Mouse (Mus musculus) E14TG2a.4 (cell line): ENCODE results near the gene Ak8.

Experiments used
- H3K27me3 ChIP-seq: 2 replicates; pipeline ENCODE4 v1.6.1; 2014; ENCODE audit warnings: low read length, control low read depth; ENCODE audit not compliant: insufficient read depth
- H3K36me3 ChIP-seq: 2 replicates; pipeline ENCODE4 v1.6.1; 2014; ENCODE audit warnings: low read length, control low read depth; ENCODE audit not compliant: insufficient read depth
- H3K4me1 ChIP-seq: replicated peaks from 2 replicates; pipeline ENCODE4 v1.6.1; 2014; ENCODE audit warnings: low read depth, low read length, control low read depth
- H3K4me3 ChIP-seq: replicated peaks from 2 replicates; pipeline ENCODE4 v1.5.1; 2014; ENCODE audit warnings: mild to moderate bottlenecking, low read length
- H3K9me3 ChIP-seq: 2 replicates; pipeline ENCODE4 v1.6.1; 2014; ENCODE audit warnings: low read length, control low read depth
- CTCF ChIP-seq: conservative IDR thresholded peaks from 2 replicates; pipeline ENCODE4 v1.5.1; 2014; ENCODE audit warnings: low read length
- NANOG ChIP-seq: IDR thresholded peaks from 2 replicates; pipeline ENCODE4 v1.6.1; 2014; ENCODE audit warnings: borderline replicate concordance, low read length, mixed read lengths
- POU5F1 ChIP-seq: IDR thresholded peaks from 2 replicates; pipeline ENCODE4 v1.6.1; 2014; ENCODE audit warnings: low read length, borderline replicate concordance

Ak8 gene

DNA sequence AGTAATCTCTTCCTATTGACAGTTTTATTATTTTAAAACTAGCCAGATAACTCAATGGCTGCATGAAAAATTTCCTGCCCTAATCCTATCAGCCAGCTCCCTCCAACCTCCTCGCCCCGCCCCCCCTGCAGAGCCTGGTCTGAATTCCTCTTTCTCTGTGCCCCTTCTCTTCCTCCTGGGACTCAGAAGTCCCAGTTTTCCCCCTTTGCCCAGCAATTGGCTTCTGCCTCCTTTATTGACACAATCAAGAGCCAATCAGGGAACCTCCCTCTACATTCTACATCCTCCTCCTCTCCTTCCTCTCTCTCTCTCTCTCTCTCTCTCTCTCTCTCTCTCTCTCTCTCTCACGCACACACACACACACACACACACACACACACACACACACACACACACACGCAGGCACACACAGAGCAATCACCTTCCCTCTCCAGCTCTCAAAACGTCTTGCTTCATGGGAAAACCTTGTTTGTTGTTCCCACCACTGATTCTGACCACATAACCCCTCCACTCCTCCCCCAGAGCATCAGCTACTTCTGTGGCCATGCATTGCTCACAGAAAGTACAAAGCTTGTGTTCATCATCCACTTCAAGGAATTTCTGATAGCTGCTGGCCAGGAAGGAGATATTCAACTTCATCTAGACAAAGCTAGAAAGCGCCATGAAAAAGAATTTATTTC is 93.1 kb downstream of the Ak8 start:
- TF ChIP-seq NANOG (no peak), POU5F1 (no peak), CTCF (no peak)
- Histone ChIP-seq H3K4me1 (no peaks in the 10 kb centered on the region), H3K27me3 (no peaks in the 10 kb centered on the region), H3K36me3 (no peaks in the 10 kb centered on the region), H3K9me3 (no peaks in the 10 kb centered on the region), H3K4me3 (no peak overlapping the region)

DNA sequence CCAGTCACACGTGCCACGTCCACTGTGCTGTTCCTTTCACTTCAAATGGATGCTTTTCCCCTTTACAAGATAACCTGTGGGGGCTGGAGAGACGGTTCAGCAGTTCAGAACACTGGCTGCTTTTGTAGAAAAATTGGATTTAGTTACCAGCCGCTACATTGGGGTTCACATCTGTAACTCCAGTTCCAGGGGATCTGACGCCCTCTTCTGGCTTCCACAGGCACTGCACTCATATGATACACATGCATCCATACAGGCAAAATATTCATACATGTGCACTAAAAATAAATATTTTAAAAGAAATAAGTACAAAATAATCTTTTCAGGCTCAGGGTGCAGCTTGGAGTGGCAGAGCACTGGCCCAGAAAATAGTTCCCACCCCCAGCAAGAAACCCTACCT is 94.7 kb downstream of the Ak8 start:
- no peaks in the 10 kb centered on the region for H3K9me3 ChIP-seq
- TF ChIP-seq NANOG (no peak), CTCF (peak; percentile 65), POU5F1 (no peak)
- H3K4me1 ChIP-seq = no peaks in the 10 kb centered on the region
- no peak overlapping the region for H3K4me3 ChIP-seq
- no peaks in the 10 kb centered on the region for H3K36me3 ChIP-seq
- H3K27me3 ChIP-seq = no peaks in the 10 kb centered on the region

- Histone ChIP-seq H3K36me3 (no peaks in the 10 kb centered on the region), H3K27me3 (no peaks in the 10 kb centered on the region), H3K9me3 (no peaks in the 10 kb centered on the region), H3K4me1 (peaks cover 8% of the 10 kb centered on the region; the same call in 1 of the 2 replicates), H3K4me3 (no peak overlapping the region)
- no peak for TF ChIP-seq NANOG
- TF ChIP-seq CTCF = no peak
- no peak for TF ChIP-seq POU5F1
Observed at GRCm38 (mm10) chr2:28796298-28796697, 96.3 kb downstream of the Ak8 start.

- H3K36me3 ChIP-seq = no peaks in the 10 kb centered on the region
- H3K4me1 ChIP-seq = peaks cover 8% of the 10 kb centered on the region; the same call in 1 of the 2 replicates
- no peaks in the 10 kb centered on the region for H3K27me3 ChIP-seq
- H3K4me3 ChIP-seq = no peak overlapping the region
- no peaks in the 10 kb centered on the region for H3K9me3 ChIP-seq
- no peak for TF ChIP-seq POU5F1
- TF ChIP-seq NANOG = no peak
- TF ChIP-seq CTCF = no peak
Observed at GRCm38 (mm10) chr2:28797490-28798106, 97.6 kb downstream of the Ak8 start.

- Histone ChIP-seq H3K27me3 (no peaks in the 10 kb centered on the region), H3K36me3 (no peaks in the 10 kb centered on the region), H3K4me3 (no peak overlapping the region), H3K9me3 (no peaks in the 10 kb centered on the region), H3K4me1 (peaks cover 8% of the 10 kb centered on the region; the same call in 1 of the 2 replicates)
- no peak for TF ChIP-seq NANOG
- no peak for TF ChIP-seq POU5F1
- no peak for TF ChIP-seq CTCF
Observed at GRCm38 (mm10) chr2:28798390-28798789, 98.4 kb downstream of the Ak8 start.

GRCm38 (mm10) chr2:28799575-28799974 is 99.6 kb downstream of the Ak8 start:
- TF ChIP-seq CTCF = no peak
- TF ChIP-seq POU5F1 = no peak
- TF ChIP-seq NANOG = no peak
- Histone ChIP-seq H3K9me3 (no peaks in the 10 kb centered on the region), H3K27me3 (no peaks in the 10 kb centered on the region), H3K4me3 (no peak overlapping the region), H3K36me3 (no peaks in the 10 kb centered on the region), H3K4me1 (peaks cover 8% of the 10 kb centered on the region; the same call in 1 of the 2 replicates)

DNA sequence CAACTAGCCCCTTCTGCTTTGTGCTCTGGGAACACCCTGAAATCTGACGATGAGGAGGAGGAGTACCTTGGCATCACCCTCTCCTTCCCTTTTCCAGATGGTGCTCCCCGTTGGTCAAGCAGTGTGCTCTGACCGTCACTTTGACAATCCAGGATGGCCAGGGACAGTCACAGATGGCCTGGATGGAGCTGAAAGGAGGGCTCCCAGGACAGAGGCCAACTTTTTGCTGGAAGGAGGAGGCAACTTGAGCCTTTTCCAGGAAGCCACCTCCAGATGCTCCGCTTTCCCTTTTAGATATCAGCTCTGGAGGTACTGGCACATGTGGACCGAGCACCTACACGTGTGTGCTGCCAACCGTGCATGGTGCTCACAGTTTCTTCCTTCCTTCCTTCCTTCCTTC is 103.4 kb downstream of the Ak8 start:
- Histone ChIP-seq H3K4me3 (no peak overlapping the region), H3K27me3 (no peaks in the 10 kb centered on the region)
- no peak for TF ChIP-seq POU5F1
- no peak for TF ChIP-seq CTCF
- TF ChIP-seq NANOG = no peak

GRCm38 (mm10) chr2:28808841-28809240 is 108.9 kb downstream of the Ak8 start:
- H3K4me1 ChIP-seq = no peaks in the 10 kb centered on the region

More for the DNA sequence above, 103.4 kb downstream of the Ak8 start:
- peaks cover 8% of the 10 kb centered on the region; the same call in 1 of the 2 replicates for H3K4me1 ChIP-seq
- no peaks in the 10 kb centered on the region for H3K36me3 ChIP-seq
- no peaks in the 10 kb centered on the region for H3K9me3 ChIP-seq

More at GRCm38 (mm10) chr2:28808841-28809240, 108.9 kb downstream of the Ak8 start:
- no peak for TF ChIP-seq CTCF
- no peak for TF ChIP-seq NANOG
- no peak for TF ChIP-seq POU5F1
- H3K4me3 ChIP-seq = no peak overlapping the region
- no peaks in the 10 kb centered on the region for H3K27me3 ChIP-seq
- no peaks in the 10 kb centered on the region for H3K9me3 ChIP-seq
- H3K36me3 ChIP-seq = no peaks in the 10 kb centered on the region
